In the genomic region with DNA sequence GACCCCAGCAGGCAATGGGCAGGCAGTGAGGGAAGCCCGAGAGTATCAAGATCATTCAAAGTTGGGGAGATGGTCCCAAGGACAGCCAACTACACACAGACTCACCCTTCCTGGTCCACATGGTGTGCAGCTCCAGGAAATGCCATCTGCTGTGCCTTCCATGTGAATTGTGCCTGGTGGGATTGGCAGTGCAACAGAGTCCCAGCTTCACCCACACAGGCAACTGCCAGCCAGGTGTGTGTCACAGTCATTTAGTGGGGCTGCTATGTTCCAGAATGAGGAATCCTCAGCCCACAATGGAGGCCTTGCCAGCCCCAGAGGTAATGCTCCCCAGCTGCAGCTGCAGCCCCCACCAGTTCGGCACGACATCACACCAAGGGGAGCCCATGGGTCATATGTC, we compare ENCODE assay signal across 22 mouse cellular contexts. TPM values are rescaled to one million over a fixed set of nuclear protein-coding genes. Genes with fewer than 3 reads are reported as not detected.
DNase-seq lines count a peak whose midpoint lies in the region; ATAC-seq lines count a peak whose summit lies in the region.
"Had no signal": no experiment of that assay in that cellular context is flagged by ENCODE, and none has a peak within 500 bp of the region (broad histone marks: within the 10 kb centered on the region; RNA-seq: fewer than 3 reads in every experiment).

No protein-coding gene starts in this region.

- H3K4me3 ChIP-seq in midbrain, embryonic 16.5 days (ENCODE audit: low read depth, low read length) = no peak overlapping the region
- H3K4me3 ChIP-seq: embryonic facial prominence, embryonic 15.5 days; heart, embryonic 10.5 days; limb, embryonic 10.5 days; midbrain, embryonic 15.5 days; stomach, embryonic 15.5 days had no signal

- H3K27me3 ChIP-seq in midbrain, embryonic 16.5 days (ENCODE audit: control insufficient read depth, insufficient read depth, low read depth, low read length) = no peaks in the 10 kb centered on the region
- H3K27me3 ChIP-seq: embryonic facial prominence, embryonic 15.5 days; midbrain, embryonic 15.5 days; stomach, embryonic 15.5 days had no signal

- H3K9ac ChIP-seq in midbrain, embryonic 16.5 days (ENCODE audit: low read depth, low read length) = no peak overlapping the region
- H3K9ac ChIP-seq: embryonic facial prominence, embryonic 15.5 days; midbrain, embryonic 15.5 days; stomach, embryonic 15.5 days had no signal

- no peak for ATAC-seq in midbrain, embryonic 16.5 days
- ATAC-seq: midbrain, embryonic 15.5 days had no signal

- 82% methylated on average over 3 of the region's 3 CpGs for WGBS in midbrain, embryonic 16.5 days

- H3K27ac ChIP-seq in midbrain, embryonic 16.5 days (ENCODE audit: low read length) = no peak overlapping the region
- H3K27ac ChIP-seq: embryonic facial prominence, embryonic 15.5 days; heart, embryonic 10.5 days; limb, embryonic 10.5 days; midbrain, embryonic 15.5 days; stomach, embryonic 15.5 days had no signal

- no peaks in the 10 kb centered on the region for H3K9me3 ChIP-seq in midbrain, embryonic 16.5 days (replicated peaks; ENCODE audit: control insufficient read depth, low read length, poor library complexity, severe bottlenecking)
- H3K9me3 ChIP-seq: embryonic facial prominence, embryonic 15.5 days; heart, embryonic 10.5 days; limb, embryonic 10.5 days; midbrain, embryonic 15.5 days; stomach, embryonic 15.5 days had no signal

- H3K36me3 ChIP-seq in midbrain, embryonic 16.5 days (ENCODE audit: control insufficient read depth, insufficient read depth, low read length) = no peaks in the 10 kb centered on the region
- H3K36me3 ChIP-seq: embryonic facial prominence, embryonic 15.5 days; heart, embryonic 10.5 days; limb, embryonic 10.5 days; midbrain, embryonic 15.5 days; stomach, embryonic 15.5 days had no signal

- H3K4me1 ChIP-seq in midbrain, embryonic 16.5 days (ENCODE audit: control insufficient read depth, insufficient read depth, low read length) = no peaks in the 10 kb centered on the region
- H3K4me1 ChIP-seq: embryonic facial prominence, embryonic 15.5 days; stomach, embryonic 15.5 days had no signal

- H3K4me2 ChIP-seq in midbrain, embryonic 16.5 days (ENCODE audit: low read length) = no peak overlapping the region
- H3K4me2 ChIP-seq: embryonic facial prominence, embryonic 15.5 days; midbrain, embryonic 15.5 days; stomach, embryonic 15.5 days had no signal

- peak; percentile 45 to 60 for DNase-seq in frontal cortex, postnatal 36 days (ENCODE audit: low spot score in 2 of 2)
- DNase-seq in frontal cortex, postnatal 25 days (ENCODE audit: low spot score in 2 of 2) = no peak
- DNase-seq in right cerebral cortex, adult 2 months (ENCODE audit: low spot score in 2 of 2) = peak; percentile 41 to 62
- DNase-seq in right cerebral cortex, postnatal 4 days = no peak
- peak; percentile 32 to 56 for DNase-seq in layer of hippocampus, postnatal 14 days (ENCODE audit: low spot score in 2 of 2)
- peak; percentile 55 for DNase-seq in telencephalon, adult 2 months (ENCODE audit: low read depth, low spot score)
- DNase-seq in kidney, adult 9 months = no peak
- DNase-seq: adrenal gland, postnatal 14 days; cerebellum, adult 11-12 months; cerebellum, postnatal 14 days; kidney, adult 18-20 months; kidney, postnatal 36 days; lung, adult 18-20 months; lung, postnatal 14 days had no signal

RNA-seq across cellular contexts. Expression of a gene that starts 33.8 kb away (rescaled TPM):
- total RNA-seq in layer of hippocampus, postnatal 14 days (2021) = 1 to 10 TPM; 1.1 TPM
- 0.32 and 0.58 TPM in 2 replicates for polyA plus RNA-seq in midbrain, embryonic 16.5 days (2015; fragmentation: Nextera tagmentation; extraction: Ambion mirVana)
- total RNA-seq: MEL; neutrophil, adult 5-6 weeks had no signal

Comparison
In these comparisons a context has a peak if more than half of its experiments do, and no peak if none do; other contexts are left out.
1. DNase-seq: peak in frontal cortex, postnatal 36 days (2 of 2), right cerebral cortex, adult 2 months (2 of 2), layer of hippocampus, postnatal 14 days (2 of 2) and telencephalon, adult 2 months (single experiment); none in frontal cortex, postnatal 25 days (0 of 2), right cerebral cortex, postnatal 4 days (single experiment) and kidney, adult 9 months (single experiment).